Mouse (Mus musculus) myocyte (in vitro differentiated cells): Measurements from ENCODE around the gene Entpd1.

Source experiments
- MYOD1 ChIP-seq, 3 experiments: IDR thresholded peaks; one replicate each; pipeline ENCODE4 v1.6.1; 2011; ENCODE audit warnings: control low read depth in 2 of 3, low read depth in 2 of 3, mild to moderate bottlenecking in 2 of 3, moderate library complexity in 1 of 3; ENCODE audit not compliant: insufficient read length in 2 of 3, control insufficient read depth in 1 of 3
- POLR2A ChIP-seq: IDR thresholded peaks from one replicate; pipeline ENCODE4 v1.6.1; 2011; ENCODE audit warnings: low read depth, mild to moderate bottlenecking, control low read depth, moderate library complexity; ENCODE audit not compliant: insufficient read length
- TCF12 ChIP-seq: IDR thresholded peaks from one replicate; pipeline ENCODE4 v1.6.1; 2011; ENCODE audit warnings: mild to moderate bottlenecking, control low read depth; ENCODE audit not compliant: poor library complexity, insufficient read depth, severe bottlenecking

GRCm38 (mm10) chr19:40563880-40564645, 48.1 kb upstream of the Entpd1 start:
- TF ChIP-seq POLR2A: no peak
- no peak for TF ChIP-seq MYOD1 (IDR thresholded peaks at IDR 0.05; ENCODE audit: control insufficient read depth in 1 of 3, insufficient read length in 2 of 3, low read depth in 2 of 3)
- no peak for TF ChIP-seq TCF12
